Mouse (Mus musculus): ENCODE results near the gene Dock2. TPM values are rescaled to one million over a fixed set of nuclear protein-coding genes. Genes with fewer than 3 reads are reported as not detected.
"Not testable (repeated sequence)": the region's sequence is repeated elsewhere in the genome, so short reads cannot be mapped to it uniquely, and the experiment has no call there.

The Dock2 gene
- polyA plus RNA-seq (2014; fragmentation: Nextera tagmentation; extraction: Ambion mirVana) = 0.53 and 1.0 TPM in 2 replicates

GRCm38 (mm10) chr11:34783587-34784043 is at the start of gene Dock2:
Gene Dock2, minus strand, starts transcription at chr11:34783892.
- no peak within 1 kb of the TSS for H3K4me2 ChIP-seq (ENCODE audit: low read depth, low read length)
- no peaks in the 10 kb centered on the region for H3K36me3 ChIP-seq (replicated peaks; ENCODE audit: control insufficient read depth, insufficient read depth, low read depth, low read length)
- ATAC-seq (replicated peaks; ENCODE audit: insufficient number of reproducible peaks, low FRiP score, low TSS enrichment, low read depth) (no peak), DNase-seq (ENCODE audit: low spot score) (no peak)
- H3K4me3 ChIP-seq (ENCODE audit: low read depth, low read length) = no peak within 1 kb of the TSS
- no peak within 1 kb of the TSS for H3K9ac ChIP-seq (replicated peaks; ENCODE audit: low read length)
- H3K27me3 ChIP-seq (ENCODE audit: control insufficient read depth, insufficient read depth, low read length) = no peaks in the 10 kb centered on the region
- no peaks in the 10 kb centered on the region for H3K4me1 ChIP-seq (ENCODE audit: control insufficient read depth, insufficient read depth, low read length)
- 89% methylated on average over 12 of the region's 12 CpGs for WGBS
- no peaks in the 10 kb centered on the region for H3K9me3 ChIP-seq (replicated peaks; ENCODE audit: control insufficient read depth, low read length)
- H3K27ac ChIP-seq (replicated peaks; ENCODE audit: low read depth, low read length) = no peak within 1 kb of the TSS

DNA sequence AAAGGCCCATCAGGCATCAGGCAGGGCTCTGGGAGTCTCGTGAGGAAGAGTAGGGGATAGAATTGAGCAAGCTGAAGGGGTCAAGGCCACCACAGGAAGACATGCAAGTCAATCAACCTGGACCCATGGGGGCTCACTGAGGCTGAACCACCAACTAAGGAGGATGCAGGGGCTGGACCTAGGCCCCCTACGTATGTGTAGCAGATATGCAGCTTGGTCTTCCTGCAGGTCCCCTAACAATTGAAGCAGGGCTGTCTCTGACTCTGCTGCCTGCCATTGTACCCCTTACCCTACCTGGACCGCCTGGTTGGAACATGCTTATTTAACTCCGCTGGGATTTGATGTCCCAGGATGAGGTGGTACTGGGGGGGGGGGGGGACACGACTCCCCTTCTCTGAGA is 49.0 kb upstream of the Dock2 start:
- Histone ChIP-seq H3K27ac (replicated peaks; ENCODE audit: low read depth, low read length) (no peak overlapping the region), H3K36me3 (replicated peaks; ENCODE audit: control insufficient read depth, insufficient read depth, low read depth, low read length) (no peaks in the 10 kb centered on the region; the same call in 1 of the 2 replicates), H3K4me1 (ENCODE audit: control insufficient read depth, insufficient read depth, low read length) (peaks cover 3% of the 10 kb centered on the region), H3K4me2 (ENCODE audit: low read depth, low read length) (peak overlapping the region; percentile 78), H3K4me3 (ENCODE audit: low read depth, low read length) (peak overlapping the region; percentile 76), H3K9ac (replicated peaks; ENCODE audit: low read length) (peak overlapping the region; percentile 83), H3K27me3 (ENCODE audit: control insufficient read depth, insufficient read depth, low read length) (no peaks in the 10 kb centered on the region), H3K9me3 (replicated peaks; ENCODE audit: control insufficient read depth, low read length) (no peaks in the 10 kb centered on the region)
- no peak for DNase-seq (ENCODE audit: low spot score)
- ATAC-seq (replicated peaks; ENCODE audit: insufficient number of reproducible peaks, low FRiP score, low TSS enrichment, low read depth) = peak; percentile 54; the same call in 1 of the 2 replicates
- WGBS = 15% methylated on average over 4 of the region's 5 CpGs

- DNase-seq (ENCODE audit: low spot score) = no peak
- no peaks in the 10 kb centered on the region for H3K9me3 ChIP-seq (replicated peaks; ENCODE audit: control insufficient read depth, low read length)
- no peak overlapping the region for H3K9ac ChIP-seq (replicated peaks; ENCODE audit: low read length)
- no peak overlapping the region for H3K4me3 ChIP-seq (ENCODE audit: low read depth, low read length)
- H3K36me3 ChIP-seq (replicated peaks; ENCODE audit: control insufficient read depth, insufficient read depth, low read depth, low read length) = no peaks in the 10 kb centered on the region; the same call in 1 of the 2 replicates
- ATAC-seq (replicated peaks; ENCODE audit: insufficient number of reproducible peaks, low FRiP score, low TSS enrichment, low read depth) = no peak
- H3K27me3 ChIP-seq (ENCODE audit: control insufficient read depth, insufficient read depth, low read length) = no peaks in the 10 kb centered on the region
- peaks cover 3% of the 10 kb centered on the region for H3K4me1 ChIP-seq (ENCODE audit: control insufficient read depth, insufficient read depth, low read length)
- no peak overlapping the region for H3K27ac ChIP-seq (replicated peaks; ENCODE audit: low read depth, low read length)
- H3K4me2 ChIP-seq (ENCODE audit: low read depth, low read length) = no peak overlapping the region
- WGBS = 96% methylated on average over 3 of the region's 3 CpGs
Observed at GRCm38 (mm10) chr11:34827803-34828202, 44.1 kb upstream of the Dock2 start.

GRCm38 (mm10) chr11:34826940-34827339 is 43.2 kb upstream of the Dock2 start:
- no peak overlapping the region for H3K4me3 ChIP-seq (ENCODE audit: low read depth, low read length)
- H3K9ac ChIP-seq (replicated peaks; ENCODE audit: low read length) = no peak overlapping the region
- no peak overlapping the region for H3K4me2 ChIP-seq (ENCODE audit: low read depth, low read length)
- no peak for DNase-seq (ENCODE audit: low spot score)
- no peaks in the 10 kb centered on the region; the same call in none of the 2 replicates for H3K36me3 ChIP-seq (replicated peaks; ENCODE audit: control insufficient read depth, insufficient read depth, low read depth, low read length)
- H3K27ac ChIP-seq (replicated peaks; ENCODE audit: low read depth, low read length) = no peak overlapping the region
- H3K27me3 ChIP-seq (ENCODE audit: control insufficient read depth, insufficient read depth, low read length) = no peaks in the 10 kb centered on the region
- H3K4me1 ChIP-seq (ENCODE audit: control insufficient read depth, insufficient read depth, low read length) = no peaks in the 10 kb centered on the region
- no peak for ATAC-seq (replicated peaks; ENCODE audit: insufficient number of reproducible peaks, low FRiP score, low TSS enrichment, low read depth)
- 95% methylated on average over 2 of the region's 2 CpGs for WGBS
- H3K9me3 ChIP-seq (replicated peaks; ENCODE audit: control insufficient read depth, low read length) = no peaks in the 10 kb centered on the region

DNA sequence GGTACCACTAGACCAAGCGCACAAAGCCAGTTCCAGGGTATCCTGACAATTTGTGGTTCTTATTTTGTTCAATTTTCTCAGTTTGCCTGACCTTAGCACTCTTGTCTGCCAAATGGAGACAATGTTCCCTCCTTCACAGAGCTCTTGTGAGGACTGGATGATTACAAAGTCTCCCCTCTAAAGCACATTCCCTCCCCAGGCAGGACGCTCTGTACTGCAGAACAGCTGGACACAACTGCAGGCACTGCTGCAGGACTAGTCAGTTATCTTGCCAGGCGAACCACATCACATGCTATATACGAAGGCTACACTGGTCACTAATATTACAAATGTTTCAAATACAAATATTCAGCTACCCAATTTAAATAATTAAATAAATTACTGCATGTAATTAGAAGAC is 41.1 kb upstream of the Dock2 start:
- 94% methylated on average over 4 of the region's 4 CpGs for WGBS
- no peak overlapping the region for H3K4me2 ChIP-seq (ENCODE audit: low read depth, low read length)
- H3K27me3 ChIP-seq (ENCODE audit: control insufficient read depth, insufficient read depth, low read length) = no peaks in the 10 kb centered on the region
- H3K4me1 ChIP-seq (ENCODE audit: control insufficient read depth, insufficient read depth, low read length) = no peaks in the 10 kb centered on the region
- no peak overlapping the region for H3K27ac ChIP-seq (replicated peaks; ENCODE audit: low read depth, low read length)
- ATAC-seq (replicated peaks; ENCODE audit: insufficient number of reproducible peaks, low FRiP score, low TSS enrichment, low read depth) (no peak), DNase-seq (ENCODE audit: low spot score) (no peak)
- no peak overlapping the region for H3K9ac ChIP-seq (replicated peaks; ENCODE audit: low read length)
- H3K4me3 ChIP-seq (ENCODE audit: low read depth, low read length) = no peak overlapping the region
- no peaks in the 10 kb centered on the region for H3K9me3 ChIP-seq (replicated peaks; ENCODE audit: control insufficient read depth, low read length)
- H3K36me3 ChIP-seq (replicated peaks; ENCODE audit: control insufficient read depth, insufficient read depth, low read depth, low read length) = no peaks in the 10 kb centered on the region; the same call in none of the 2 replicates

- Histone ChIP-seq H3K27ac (replicated peaks; ENCODE audit: low read depth, low read length) (no peak overlapping the region), H3K4me1 (ENCODE audit: control insufficient read depth, insufficient read depth, low read length) (no peaks in the 10 kb centered on the region), H3K27me3 (ENCODE audit: control insufficient read depth, insufficient read depth, low read length) (no peaks in the 10 kb centered on the region), H3K36me3 (replicated peaks; ENCODE audit: control insufficient read depth, insufficient read depth, low read depth, low read length) (peaks cover 5% of the 10 kb centered on the region; the same call in 1 of the 2 replicates), H3K9me3 (replicated peaks; ENCODE audit: control insufficient read depth, low read length) (no peaks in the 10 kb centered on the region), H3K9ac (replicated peaks; ENCODE audit: low read length) (no peak overlapping the region), H3K4me2 (ENCODE audit: low read depth, low read length) (no peak overlapping the region), H3K4me3 (ENCODE audit: low read depth, low read length) (no peak overlapping the region)
- ATAC-seq (replicated peaks; ENCODE audit: insufficient number of reproducible peaks, low FRiP score, low TSS enrichment, low read depth) (no peak), DNase-seq (ENCODE audit: low spot score) (peak; percentile 72)
- WGBS = 19% methylated on average over 2 of the region's 2 CpGs
Observed at GRCm38 (mm10) chr11:34814767-34815166, 31.1 kb upstream of the Dock2 start.

DNA sequence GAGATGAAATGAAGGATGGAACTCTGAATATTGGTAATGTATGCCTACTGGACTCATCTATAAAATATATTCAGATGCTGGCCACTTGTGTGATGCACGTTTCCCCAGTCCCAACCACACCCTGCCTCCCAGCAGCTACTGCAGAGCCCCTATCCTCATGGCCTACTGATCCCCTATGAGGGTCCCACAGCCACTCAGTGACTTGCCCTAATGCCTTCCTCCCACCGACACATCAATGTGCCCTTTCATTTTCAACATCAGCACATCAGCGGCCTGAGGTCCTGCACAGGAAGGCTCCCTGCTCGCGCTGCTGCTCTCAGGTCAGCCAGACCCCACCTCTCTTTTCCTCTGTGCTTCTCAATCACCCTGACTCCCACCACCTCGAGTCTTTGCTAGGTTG is 30.6 kb upstream of the Dock2 start:
- Histone ChIP-seq H3K27me3 (ENCODE audit: control insufficient read depth, insufficient read depth, low read length) (no peaks in the 10 kb centered on the region), H3K9ac (replicated peaks; ENCODE audit: low read length) (no peak overlapping the region), H3K4me1 (ENCODE audit: control insufficient read depth, insufficient read depth, low read length) (no peaks in the 10 kb centered on the region), H3K36me3 (replicated peaks; ENCODE audit: control insufficient read depth, insufficient read depth, low read depth, low read length) (peaks cover 5% of the 10 kb centered on the region; the same call in 1 of the 2 replicates), H3K27ac (replicated peaks; ENCODE audit: low read depth, low read length) (no peak overlapping the region), H3K9me3 (replicated peaks; ENCODE audit: control insufficient read depth, low read length) (no peaks in the 10 kb centered on the region), H3K4me3 (ENCODE audit: low read depth, low read length) (no peak overlapping the region), H3K4me2 (ENCODE audit: low read depth, low read length) (no peak overlapping the region)
- ATAC-seq (replicated peaks; ENCODE audit: insufficient number of reproducible peaks, low FRiP score, low TSS enrichment, low read depth) (no peak), DNase-seq (ENCODE audit: low spot score) (no peak)
- 89% methylated on average over 6 of the region's 6 CpGs for WGBS

DNA sequence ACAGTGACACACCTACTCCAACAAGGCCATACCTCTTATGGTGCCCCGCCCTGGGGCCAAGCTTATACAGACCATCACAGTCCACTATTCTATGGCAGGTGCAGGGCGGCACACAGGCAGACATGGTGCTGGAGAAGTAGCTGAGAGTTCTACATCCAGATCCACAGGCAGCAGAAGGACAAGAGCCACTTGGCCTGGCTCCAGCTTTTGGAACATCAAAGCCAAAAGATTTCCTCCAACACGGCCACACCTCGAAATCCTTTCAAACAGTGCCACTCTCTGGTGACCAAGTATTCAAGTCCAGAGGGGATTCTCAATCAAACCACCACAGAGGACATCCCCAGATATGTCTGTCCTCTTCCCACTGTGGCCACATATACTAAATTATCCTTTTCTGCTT is 21.3 kb upstream of the Dock2 start:
- not testable (repeated sequence) for H3K9me3 ChIP-seq (replicated peaks; ENCODE audit: control insufficient read depth, low read length); H3K27ac ChIP-seq (replicated peaks; ENCODE audit: low read depth, low read length); H3K36me3 ChIP-seq (replicated peaks; ENCODE audit: control insufficient read depth, insufficient read depth, low read depth, low read length); H3K4me2 ChIP-seq (ENCODE audit: low read depth, low read length); H3K4me3 ChIP-seq (ENCODE audit: low read depth, low read length); H3K27me3 ChIP-seq (ENCODE audit: control insufficient read depth, insufficient read depth, low read length); H3K9ac ChIP-seq (replicated peaks; ENCODE audit: low read length); H3K4me1 ChIP-seq (ENCODE audit: control insufficient read depth, insufficient read depth, low read length); DNase-seq (ENCODE audit: low spot score); ATAC-seq (replicated peaks; ENCODE audit: insufficient number of reproducible peaks, low FRiP score, low TSS enrichment, low read depth)
- 91% methylated on average over 4 of the region's 4 CpGs for WGBS

All from embryonic facial prominence, embryonic 11.5 days (tissue).